Mouse (Mus musculus) testis, postnatal 14 days (tissue): ENCODE results near the gene Lpxn.

ENCODE experiments used
- DNase-seq: peaks from one replicate; pipeline ENCODE4 v3.0.0; 2021; ENCODE audit warnings: low spot score

Gene Lpxn

DNA sequence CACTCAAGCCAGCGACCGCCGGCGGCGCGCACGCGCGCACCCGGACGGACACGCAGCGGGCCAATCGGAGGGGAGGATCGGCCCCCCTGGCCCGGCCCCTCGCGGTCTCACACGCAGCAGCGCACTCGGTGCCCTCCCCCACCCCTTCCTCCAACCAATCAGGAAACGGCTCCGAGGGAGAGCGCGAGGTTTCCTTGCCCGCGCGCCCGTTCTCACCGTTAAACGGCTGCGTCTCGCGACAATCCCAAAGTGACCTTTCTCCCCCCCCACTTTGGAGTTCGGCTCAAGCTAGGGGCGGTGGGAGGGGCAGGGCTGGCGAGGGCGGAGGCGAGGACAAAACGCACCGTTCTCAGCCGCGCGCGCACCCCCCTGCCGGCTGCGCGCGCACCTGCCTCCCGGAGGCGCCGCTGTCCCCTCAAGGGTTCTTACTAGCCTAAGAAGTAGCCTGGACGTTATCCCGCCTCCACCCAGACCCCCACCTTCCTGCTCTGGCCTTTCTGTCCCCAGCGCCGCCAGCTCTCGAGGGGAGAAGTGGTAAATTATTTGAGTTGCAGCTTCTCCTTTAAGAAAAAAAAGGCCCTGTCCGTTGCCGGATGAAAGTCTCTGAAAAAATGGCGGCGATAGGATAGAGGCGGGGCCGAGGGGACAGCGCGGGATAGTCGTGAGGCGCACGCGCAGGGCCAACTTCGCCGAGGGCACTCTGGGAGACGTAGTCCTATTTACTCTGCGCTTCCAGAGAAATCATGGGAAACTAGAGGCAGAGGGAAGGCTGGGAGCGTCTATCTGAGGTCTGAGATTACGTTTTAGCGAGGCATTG, at the start of gene Lpxn, which contains the start of gene Zfp91:
Lpxn (plus strand) TSS at position 683 of the 817 bp plus-strand sequence.
Zfp91 (minus strand) TSS at position 616 of the 817 bp plus-strand sequence.
- peak; percentile 98 for DNase-seq

DNA sequence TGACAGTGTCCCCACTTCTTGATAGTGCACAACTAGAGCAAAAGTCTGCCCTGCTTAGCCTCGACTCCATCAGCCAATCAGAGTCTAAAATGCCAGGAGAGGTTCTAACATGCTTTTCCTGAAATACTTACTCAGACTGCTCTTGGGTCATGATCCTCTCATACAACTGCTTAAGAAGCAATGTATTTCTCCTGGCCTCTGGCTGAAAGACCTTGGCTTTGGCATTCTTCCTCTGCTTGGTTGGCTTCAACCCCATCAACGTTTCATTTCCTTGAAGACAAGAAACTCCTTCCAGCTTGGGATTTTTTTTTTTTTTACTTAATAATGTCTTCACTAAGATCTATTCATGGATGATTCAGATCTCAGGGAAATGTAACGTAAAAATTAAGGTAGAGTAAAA, 39.7 kb upstream of the Lpxn start:
- DNase-seq = no peak

- no peak for DNase-seq
Measured at GRCm38 (mm10) chr19:12758936-12759478, 37.0 kb upstream of the Lpxn start.

DNA sequence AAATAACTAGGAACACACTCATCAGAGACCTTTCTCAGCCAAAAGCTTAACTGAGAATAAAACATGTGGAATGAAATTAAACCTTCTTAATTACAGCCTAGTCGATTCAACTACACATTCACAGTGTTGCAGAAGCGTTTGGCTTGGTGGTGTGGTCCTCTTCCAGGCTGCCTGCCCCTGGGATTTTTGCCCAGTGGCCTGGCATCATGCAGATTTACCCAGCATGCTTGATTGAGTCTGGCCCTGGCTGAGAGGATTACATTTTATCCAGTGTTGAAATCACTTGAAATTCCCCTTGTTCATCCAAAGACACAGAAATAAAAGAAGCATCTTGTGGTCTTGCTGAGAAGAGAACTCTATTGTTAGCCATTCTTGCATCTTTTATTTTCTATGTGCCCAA, 36.3 kb upstream of the Lpxn start:
- DNase-seq = no peak

GRCm38 (mm10) chr19:12762212-12763130, 33.5 kb upstream of the Lpxn start:
- DNase-seq = no peak

DNA sequence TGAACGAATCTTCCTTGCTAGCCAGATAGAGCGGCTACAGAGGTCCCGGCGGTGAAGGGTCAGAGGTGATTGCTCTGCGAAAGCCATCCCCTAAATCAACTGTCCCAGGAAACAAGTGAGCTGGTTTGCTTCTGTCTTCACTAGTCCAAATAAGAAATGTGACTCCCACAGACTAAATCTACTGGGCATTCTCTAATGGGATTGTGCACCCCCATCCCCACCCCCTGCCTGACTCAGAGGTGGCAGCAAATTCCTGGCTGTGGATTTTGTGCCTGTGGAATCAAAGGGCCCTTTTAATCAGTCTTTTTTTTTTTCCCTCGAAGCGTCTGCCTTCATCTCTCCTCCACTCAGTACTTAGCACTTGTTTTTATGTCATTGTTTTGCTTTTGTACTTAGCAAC, 30.7 kb upstream of the Lpxn start, which contains the start of gene Cntf:
Cntf (minus strand) TSS at position 325 of the 400 bp plus-strand sequence.
- no peak for DNase-seq

GRCm38 (mm10) chr19:12770888-12771287, 25.1 kb upstream of the Lpxn start:
- no peak for DNase-seq

DNA sequence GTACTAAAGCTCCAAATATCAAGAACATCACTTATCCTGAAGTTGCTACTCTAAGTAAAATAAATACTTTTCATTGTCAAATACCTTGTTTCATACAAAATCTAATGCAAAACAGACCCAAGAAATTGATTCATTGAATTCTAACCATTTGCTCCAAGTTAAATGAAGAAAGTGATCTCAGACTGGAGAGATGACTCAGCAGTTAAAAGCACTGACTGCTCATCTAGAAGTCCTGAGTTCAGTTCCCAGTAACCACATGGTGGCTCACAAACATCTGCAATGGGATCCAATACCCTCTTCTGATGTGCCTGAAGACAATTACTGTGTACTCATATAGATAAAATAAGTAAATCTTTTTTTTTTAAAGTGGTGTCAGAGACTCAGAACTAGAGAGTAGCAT, 15.6 kb upstream of the Lpxn start:
- no peak for DNase-seq

- no peak for DNase-seq
Measured at GRCm38 (mm10) chr19:12786803-12787395, 9.1 kb upstream of the Lpxn start.

- no peak for DNase-seq
Measured at GRCm38 (mm10) chr19:12787721-12788120, 8.3 kb upstream of the Lpxn start.

DNA sequence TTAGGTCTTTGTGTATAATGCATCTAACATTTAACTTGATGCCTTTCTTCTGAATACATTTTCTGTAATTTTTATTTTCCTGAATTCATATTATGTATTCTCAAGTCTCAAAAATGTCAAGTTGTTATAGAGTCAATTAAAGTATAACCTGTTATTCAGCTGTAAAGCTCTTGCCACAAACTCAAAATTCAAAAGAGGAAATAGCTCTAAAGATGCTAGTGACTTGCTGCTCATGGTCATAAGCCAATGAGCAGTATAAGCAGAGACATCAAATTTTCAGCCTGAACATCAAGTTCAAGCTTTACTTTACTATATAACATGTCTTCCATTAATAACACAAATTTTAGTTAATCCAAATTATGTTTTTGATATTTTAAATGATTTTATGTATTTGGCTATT, 3.6 kb upstream of the Lpxn start:
- DNase-seq = no peak

GRCm38 (mm10) chr19:12794056-12795044, 1.6 kb upstream of the Lpxn start:
- DNase-seq = peak; percentile 92

DNA sequence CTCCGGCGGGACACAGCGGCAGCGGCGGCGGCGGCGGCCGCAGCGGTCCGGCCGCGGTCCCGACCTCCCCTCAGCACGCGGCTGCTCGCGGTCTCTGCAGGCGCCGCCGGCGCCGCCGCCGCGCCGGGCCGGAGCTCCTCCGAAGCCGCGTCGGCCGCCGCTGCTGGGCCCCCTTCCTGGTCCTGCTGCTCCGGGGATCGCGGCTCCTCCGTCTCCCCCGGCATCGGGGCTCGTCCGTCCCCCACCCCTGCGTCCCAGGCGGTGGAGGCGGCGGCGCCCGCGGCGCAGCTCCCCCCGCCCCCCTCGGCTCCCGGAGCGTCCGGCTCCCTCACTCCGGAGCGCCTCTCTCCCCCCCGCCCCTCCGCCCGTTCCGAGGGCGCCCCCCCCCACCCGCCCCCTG, 883 bp upstream of the Lpxn start:
- no peak for DNase-seq

DNA sequence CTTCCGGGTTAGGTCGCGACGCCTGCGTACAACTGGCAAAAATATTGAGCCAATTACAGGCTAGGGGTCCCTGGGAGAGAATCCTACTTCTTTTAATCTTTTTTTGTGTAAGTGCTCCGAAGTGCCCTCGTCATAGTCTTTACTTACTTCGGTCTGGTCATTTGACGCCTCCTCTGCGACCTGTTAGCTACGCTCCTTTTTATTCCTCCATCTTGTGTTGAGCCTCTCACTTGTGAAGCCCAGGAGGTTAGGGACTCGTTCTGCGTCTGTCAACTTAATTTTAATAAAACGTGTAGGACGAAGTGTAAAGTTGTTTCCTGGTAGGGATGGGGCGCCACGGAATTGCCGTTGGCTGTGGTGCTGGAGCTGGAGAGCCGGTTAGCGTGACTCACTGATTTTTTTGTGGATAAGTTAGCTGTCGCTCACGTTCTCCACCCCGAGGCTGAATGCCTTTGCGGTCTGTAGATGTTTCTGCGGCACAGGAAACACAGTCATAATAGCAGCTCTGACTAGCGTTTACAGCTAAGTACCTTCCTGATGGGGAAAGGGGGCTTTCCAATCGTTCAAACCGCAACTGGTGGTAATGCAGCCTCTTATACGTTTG, 437 bp downstream of the Lpxn start:
- DNase-seq = peak; percentile 64

GRCm38 (mm10) chr19:12797071-12797470, 1.1 kb downstream of the Lpxn start:
- DNase-seq = no peak

- no peak for DNase-seq
Measured at GRCm38 (mm10) chr19:12798404-12798803, 2.4 kb downstream of the Lpxn start.

- no peak for DNase-seq
Measured at GRCm38 (mm10) chr19:12799081-12799480, 3.1 kb downstream of the Lpxn start.

DNA sequence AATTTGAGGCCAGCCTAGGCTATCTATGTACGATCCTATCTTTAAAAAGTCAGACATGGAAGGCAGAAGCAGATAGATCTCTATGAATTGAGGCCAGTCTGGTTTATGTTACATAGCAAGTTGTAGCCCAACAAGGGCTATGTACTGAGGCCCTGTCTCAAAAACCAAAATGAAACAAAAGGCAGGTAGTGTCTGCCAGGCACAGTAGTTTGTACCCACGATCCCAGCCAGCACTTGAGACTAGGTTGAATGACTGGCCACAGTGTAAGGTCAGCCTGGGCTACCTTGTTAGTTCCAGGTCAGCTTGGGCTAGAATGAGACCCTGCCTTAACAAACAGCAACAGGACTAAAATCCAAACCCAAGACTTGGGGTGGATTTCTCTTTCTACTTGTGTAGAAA, 4.6 kb downstream of the Lpxn start:
- DNase-seq = no peak

GRCm38 (mm10) chr19:12801046-12801445, 5.1 kb downstream of the Lpxn start:
- no peak for DNase-seq

DNA sequence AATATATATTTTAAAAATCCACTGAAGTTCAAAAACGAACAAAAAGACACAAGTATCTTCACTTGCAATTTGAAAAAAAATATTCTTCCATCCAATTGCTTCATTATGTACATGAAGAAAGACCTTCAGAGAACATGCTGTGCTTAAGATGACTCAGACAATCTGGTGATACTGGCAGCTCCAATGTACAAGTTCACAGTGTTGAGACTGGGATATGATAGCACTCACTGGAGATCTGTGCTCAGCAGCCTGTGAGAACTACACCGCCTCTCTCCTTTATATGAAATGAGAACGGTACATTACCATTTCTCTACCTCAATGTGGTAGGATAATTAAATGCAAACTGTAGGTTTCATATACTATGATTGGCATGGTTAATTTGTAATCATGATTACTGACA, 6.8 kb downstream of the Lpxn start:
- DNase-seq = no peak
